Mouse (Mus musculus): ENCODE results near the gene Gm38394. TPM values are rescaled to one million over a fixed set of nuclear protein-coding genes. Genes with fewer than 3 reads are reported as not detected.

Gm38394 gene
- total RNA-seq, 2 experiments from 2014 or later, result 23.9 to 28.0 TPM

DNA sequence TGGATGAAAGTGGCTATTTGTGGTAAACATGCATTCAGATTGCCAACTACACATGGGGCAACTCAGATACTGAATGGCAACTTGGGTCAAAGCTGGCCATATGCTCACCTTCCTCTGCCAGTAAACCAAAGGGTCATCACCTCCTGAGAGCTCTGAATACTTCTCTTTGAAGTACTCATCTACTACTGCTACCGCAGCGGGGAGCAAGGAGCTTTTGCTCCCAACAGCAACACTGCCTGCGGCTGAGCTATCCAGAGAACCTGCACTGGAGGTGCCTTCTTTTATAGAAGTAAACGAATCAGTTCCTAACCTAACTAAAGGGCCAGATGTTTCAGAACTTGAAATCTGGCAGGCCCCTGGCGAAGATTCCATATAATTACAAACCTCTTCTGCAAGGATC, 4.3 kb downstream of the Gm38394 start:
- Histone ChIP-seq H3K27ac (no peak overlapping the region), H3K4me3 (no peak overlapping the region)
- TF ChIP-seq CTCF (conservative IDR thresholded peaks at IDR 0.05), result no peak
- no peak for DNase-seq (ENCODE audit: low spot score in 2 of 2)

DNA sequence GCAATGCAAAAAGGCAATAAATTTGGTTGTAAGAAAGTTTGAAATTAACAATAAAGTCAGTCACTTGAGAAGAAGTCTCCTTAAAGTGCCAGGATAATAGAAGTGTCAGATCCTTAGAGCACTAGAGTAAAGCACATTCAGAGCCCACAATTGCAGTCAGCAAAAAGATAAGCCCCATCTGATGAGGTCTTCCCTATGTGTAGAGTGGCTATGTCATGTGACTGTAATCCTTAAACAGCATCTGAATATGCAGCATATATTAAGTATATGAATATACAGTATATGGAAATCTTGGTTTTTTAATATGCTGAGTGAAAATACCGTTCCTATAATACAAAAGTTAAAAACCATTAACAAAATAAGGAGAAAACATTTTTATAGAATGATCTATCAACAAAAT, 8.1 kb downstream of the Gm38394 start:
- H3K27ac ChIP-seq, result no peak overlapping the region
- DNase-seq (ENCODE audit: low spot score in 2 of 2), result no peak
- H3K4me3 ChIP-seq, result no peak overlapping the region
- TF ChIP-seq CTCF (conservative IDR thresholded peaks at IDR 0.05), result no peak

DNA sequence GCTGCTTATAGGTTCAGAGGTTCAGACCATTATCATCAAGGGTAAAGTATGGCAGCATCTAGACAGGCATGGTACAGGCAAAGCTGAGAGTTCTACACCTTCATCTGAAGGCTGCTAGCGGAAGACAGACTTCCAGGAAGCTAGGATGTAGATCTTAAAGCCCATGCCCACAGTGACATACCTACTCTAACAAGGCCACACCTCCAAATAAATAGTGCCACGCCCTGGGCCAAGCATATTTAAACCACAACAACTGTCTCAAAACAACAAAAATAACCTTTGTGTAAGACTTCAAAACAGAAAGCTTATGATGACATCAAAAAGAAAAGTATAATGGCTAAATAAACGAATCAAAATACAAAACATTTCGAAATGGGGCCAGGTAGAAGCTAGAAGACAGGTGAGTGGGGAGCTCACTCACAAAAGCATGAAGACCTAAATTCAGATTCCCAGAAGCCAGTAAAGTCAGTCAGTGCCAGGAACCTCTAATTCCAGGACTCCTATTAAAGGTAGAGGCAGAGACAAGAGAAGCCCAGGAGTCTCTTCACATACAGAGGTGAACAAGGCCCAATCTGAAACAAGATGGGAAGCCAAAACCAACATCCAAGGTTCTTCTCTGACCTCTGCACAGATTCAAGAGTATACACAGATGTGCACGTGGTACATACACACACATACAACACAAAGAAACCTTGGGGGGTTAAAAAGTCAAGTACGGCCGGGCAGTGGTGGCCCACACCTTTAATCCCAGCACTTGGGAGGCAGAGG, 10.6 kb downstream of the Gm38394 start:
- no peak overlapping the region for H3K4me3 ChIP-seq
- TF ChIP-seq CTCF (conservative IDR thresholded peaks at IDR 0.05), result no peak
- no peak for DNase-seq (ENCODE audit: low spot score in 2 of 2)
- no peak overlapping the region for H3K27ac ChIP-seq

DNA sequence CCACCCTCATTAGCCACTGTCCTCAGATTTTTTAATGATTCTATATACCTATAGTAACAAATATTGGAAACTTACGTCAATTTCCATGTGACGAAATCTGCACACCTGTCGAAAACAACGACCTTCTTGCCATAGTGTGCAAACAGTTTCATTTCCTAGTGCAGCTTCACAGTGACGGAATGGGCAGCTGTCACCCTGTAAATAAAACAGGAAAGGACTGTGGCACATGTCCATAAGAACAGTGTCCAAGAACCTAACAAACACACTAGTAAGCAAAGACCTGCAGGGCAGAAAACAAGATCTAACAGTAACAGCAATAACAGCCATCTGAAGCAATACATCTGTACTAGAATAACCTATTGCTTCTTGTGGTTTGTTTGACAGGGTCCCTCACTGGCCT, 15.5 kb downstream of the Gm38394 start:
- Histone ChIP-seq H3K27ac (no peak overlapping the region; the same call in 1 of the 2 replicates), H3K4me3 (no peak overlapping the region)
- no peak for DNase-seq (ENCODE audit: low spot score in 2 of 2)
- no peak for TF ChIP-seq CTCF (conservative IDR thresholded peaks at IDR 0.05)

DNA sequence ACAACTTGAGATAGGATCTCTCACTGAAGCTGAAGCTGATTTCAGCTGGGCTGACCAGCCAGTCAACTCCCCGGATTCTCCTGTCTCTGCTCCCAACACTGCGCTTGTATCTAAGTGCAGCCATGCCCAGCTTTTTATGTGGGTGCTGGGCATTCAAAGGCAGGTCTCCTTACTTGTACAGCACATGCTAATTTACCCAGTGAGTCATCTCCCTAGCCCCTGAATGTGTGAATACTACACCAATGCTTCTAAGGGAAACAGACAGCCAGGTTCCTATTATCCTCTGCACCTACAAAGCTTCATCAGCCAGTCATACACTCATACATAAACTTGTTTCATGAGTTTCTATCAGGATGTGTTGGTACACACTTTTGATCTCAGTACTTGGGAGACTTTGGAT, 20.0 kb downstream of the Gm38394 start:
- Histone ChIP-seq H3K4me3 (no peak overlapping the region), H3K27ac (no peak overlapping the region)
- no peak for TF ChIP-seq CTCF (conservative IDR thresholded peaks at IDR 0.05)
- no peak for DNase-seq (ENCODE audit: low spot score in 2 of 2)

DNA sequence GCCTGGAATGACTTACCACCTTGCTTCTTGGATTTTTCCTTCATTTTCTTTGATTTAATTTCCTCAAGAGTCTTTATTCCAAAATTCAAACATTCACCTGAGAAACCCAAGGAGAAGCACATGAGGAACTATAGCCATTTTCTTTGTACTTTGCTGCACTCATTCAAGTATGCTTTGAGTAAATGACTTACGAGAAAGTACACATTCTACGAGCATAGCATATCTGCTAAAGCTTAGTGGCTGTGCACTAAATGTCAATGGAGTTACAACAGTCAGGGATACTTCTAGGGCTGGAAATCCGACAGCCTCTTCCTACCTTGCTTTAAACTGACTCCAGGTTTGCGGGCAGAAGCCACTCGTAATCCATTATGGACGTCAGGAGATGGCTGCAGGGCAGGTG, 22.6 kb downstream of the Gm38394 start:
- Histone ChIP-seq H3K27ac (no peak overlapping the region), H3K4me3 (no peak overlapping the region)
- DNase-seq (ENCODE audit: low spot score in 2 of 2), result no peak
- no peak for TF ChIP-seq CTCF (conservative IDR thresholded peaks at IDR 0.05)

- peak; percentile 71 for TF ChIP-seq CTCF (conservative IDR thresholded peaks at IDR 0.05)
- no peak overlapping the region for H3K4me3 ChIP-seq
Measured at GRCm38 (mm10) chr1:133632168-133632567, 28.9 kb downstream of the Gm38394 start.

DNA sequence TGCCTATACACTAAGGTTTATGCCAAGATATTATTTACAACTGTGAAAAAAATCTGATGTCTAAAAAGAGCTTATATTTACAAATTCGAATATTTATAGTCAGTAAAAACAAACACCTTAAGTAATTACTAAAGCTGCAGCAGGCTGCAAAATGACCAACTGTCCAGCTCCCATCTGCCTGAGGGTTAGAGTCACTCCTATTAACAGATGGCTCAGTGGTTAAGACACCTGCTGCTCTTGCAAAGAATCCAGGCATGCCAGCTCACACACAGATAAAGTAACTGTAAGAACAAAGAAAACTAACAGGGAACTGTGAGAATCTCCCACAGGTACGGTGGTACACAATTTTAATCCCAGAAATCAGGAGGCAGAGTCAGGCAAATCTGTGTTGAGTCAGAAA, 36.1 kb downstream of the Gm38394 start:
- no peak for TF ChIP-seq CTCF (conservative IDR thresholded peaks at IDR 0.05)
- DNase-seq (ENCODE audit: low spot score in 2 of 2), result no peak
- Histone ChIP-seq H3K4me3 (no peak overlapping the region), H3K27ac (no peak overlapping the region)

More at GRCm38 (mm10) chr1:133632168-133632567, 28.9 kb downstream of the Gm38394 start:
- H3K27ac ChIP-seq, result no peak overlapping the region
- DNase-seq (ENCODE audit: low spot score in 2 of 2), result no peak

DNA sequence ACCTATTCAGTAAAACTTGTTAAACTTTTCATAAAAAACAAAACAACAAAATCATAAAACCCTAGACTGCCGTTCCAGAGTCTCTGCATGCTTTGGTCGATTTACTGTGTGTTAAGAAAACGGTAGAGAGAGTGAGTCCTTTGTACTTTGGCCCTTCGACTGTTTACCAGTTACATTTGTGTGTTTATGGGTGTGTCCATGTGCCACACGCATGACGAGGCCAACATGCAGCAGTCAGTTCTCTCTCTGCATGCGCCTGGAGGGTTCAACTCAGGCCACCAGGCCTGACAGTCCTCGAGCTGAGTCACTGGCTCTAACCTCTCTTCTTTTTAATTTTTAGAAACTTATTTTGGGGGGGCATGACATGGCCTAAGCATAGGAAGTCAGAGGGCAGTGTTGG, 42.8 kb downstream of the Gm38394 start:
- no peak for DNase-seq (ENCODE audit: low spot score in 2 of 2)
- Histone ChIP-seq H3K27ac (no peak overlapping the region), H3K4me3 (no peak overlapping the region)
- TF ChIP-seq CTCF (conservative IDR thresholded peaks at IDR 0.05), result no peak

GRCm38 (mm10) chr1:133617908-133618307, 43.2 kb downstream of the Gm38394 start:
- Histone ChIP-seq H3K27ac (no peak overlapping the region), H3K4me3 (no peak overlapping the region)
- no peak for DNase-seq (ENCODE audit: low spot score in 2 of 2)
- no peak for TF ChIP-seq CTCF (conservative IDR thresholded peaks at IDR 0.05)

GRCm38 (mm10) chr1:133613817-133614216, 47.3 kb downstream of the Gm38394 start:
- no peak for DNase-seq (ENCODE audit: low spot score in 2 of 2)
- H3K4me3 ChIP-seq, result no peak overlapping the region
- TF ChIP-seq CTCF (conservative IDR thresholded peaks at IDR 0.05), result peak; percentile 71
- no peak overlapping the region for H3K27ac ChIP-seq

DNA sequence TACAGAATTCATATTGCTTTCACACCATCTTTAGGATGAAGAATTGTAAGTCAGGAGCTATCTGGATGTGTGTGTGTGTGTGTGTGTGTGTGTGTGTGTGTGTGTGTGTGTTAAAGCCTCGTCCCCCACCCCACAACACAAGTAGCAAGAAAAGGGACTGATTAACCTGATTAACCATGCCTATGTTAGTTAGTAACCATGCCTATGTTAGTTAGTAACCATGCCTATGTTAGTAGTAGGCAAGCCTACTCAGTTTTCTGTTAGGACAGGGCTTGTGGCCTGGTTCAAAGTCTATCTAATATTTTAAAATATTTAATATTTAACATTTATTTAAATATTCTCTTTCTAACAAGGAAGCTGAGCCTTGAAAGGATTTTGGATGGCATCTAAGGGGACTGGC, 49.7 kb downstream of the Gm38394 start:
- TF ChIP-seq CTCF (conservative IDR thresholded peaks at IDR 0.05), result no peak
- H3K4me3 ChIP-seq, result no peak overlapping the region
- H3K27ac ChIP-seq, result no peak overlapping the region
- DNase-seq (ENCODE audit: low spot score in 2 of 2), result no peak

- H3K4me3 ChIP-seq, result no peak overlapping the region
- DNase-seq (ENCODE audit: low spot score in 2 of 2), result no peak
- H3K27ac ChIP-seq, result peak overlapping the region; percentile 56; the same call in 1 of the 2 replicates
- TF ChIP-seq CTCF (conservative IDR thresholded peaks at IDR 0.05), result no peak
Measured at GRCm38 (mm10) chr1:133610601-133611000, 50.5 kb downstream of the Gm38394 start.

DNA sequence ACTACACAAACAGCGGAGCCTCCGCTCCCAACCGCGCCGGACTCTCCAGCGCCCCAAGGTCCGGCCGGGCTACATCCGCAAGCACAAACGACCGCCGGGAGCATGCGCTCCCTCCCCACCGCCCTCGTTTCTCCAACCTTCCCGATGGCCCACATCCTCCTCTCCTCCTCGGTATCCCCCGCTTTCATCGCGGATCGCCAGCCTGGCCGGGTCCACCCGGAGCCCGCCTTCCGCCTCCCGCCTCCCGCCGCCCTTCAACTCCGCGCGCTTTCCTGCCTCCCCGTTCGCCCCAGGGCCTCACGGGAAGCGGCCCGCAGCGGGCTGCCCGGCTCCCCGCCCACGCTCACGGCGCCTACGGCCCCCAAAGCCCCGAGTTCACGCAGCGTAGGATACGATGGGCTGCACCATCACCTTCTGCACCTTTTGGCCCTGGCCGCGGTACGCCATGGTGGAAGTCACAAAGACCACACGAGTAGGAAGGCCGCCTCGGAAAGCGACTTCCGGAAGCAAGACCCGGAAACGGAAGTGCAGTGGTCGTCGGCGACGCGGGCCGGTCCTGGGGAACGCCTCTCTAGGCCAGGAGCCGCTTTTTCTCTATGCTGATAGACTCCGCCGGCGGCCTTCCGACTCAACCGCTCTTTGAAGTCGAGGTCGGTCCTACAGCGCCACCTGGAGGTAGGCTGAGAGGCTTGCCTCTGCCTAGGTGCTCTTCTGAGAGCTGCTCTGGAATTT, 51.2 kb downstream of the Gm38394 start, which contains the start of gene Snrpe:
Gene Snrpe (minus strand): TSS at position 521 of the 732 bp plus-strand sequence.
- peak; percentile 99 for TF ChIP-seq CTCF (conservative IDR thresholded peaks at IDR 0.05)
- Histone ChIP-seq H3K4me3 (peak within 1 kb of the TSS; percentile 98), H3K27ac (peak within 1 kb of the TSS; percentile 95)
- DNase-seq (ENCODE audit: low spot score in 2 of 2), result peak; percentile 95 to 98

Measured in layer of hippocampus, adult 2 months (tissue).